Mouse (Mus musculus): ENCODE data around the gene Gm21988.

DNA sequence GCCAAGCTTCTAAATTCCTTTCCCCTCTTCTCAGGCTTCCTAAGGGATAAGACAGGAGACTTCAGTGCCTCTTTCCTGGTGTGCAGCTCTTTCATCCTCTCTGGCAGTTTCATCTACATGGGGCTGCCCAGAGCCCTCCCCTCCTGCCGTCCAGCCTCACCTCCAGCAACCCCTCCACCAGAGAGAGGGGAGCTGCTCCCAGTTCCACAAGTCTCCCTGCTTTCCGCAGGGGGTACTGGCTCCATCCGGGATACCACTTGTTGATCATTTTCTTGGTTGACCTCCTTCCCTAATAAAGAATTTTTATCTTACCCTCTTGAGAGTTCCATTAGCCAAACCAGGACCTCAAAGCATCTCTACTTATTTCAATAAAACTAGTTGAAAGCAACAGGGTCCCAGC, 23.5 kb downstream of the Gm21988 start:
- TF ChIP-seq POLR2A (IDR thresholded peaks at IDR 0.05; ENCODE audit: borderline replicate concordance, control insufficient read depth, low read depth, low read length) (no peak), CTCF (IDR thresholded peaks at IDR 0.05; ENCODE audit: control insufficient read depth, insufficient read depth, low read length) (no peak)
